Mouse (Mus musculus) neural tube, embryonic 14.5 days (tissue): ENCODE measurements at regions not wholly inside any gene's neighbourhood (a gene's known extent, or its start where the extent isn't known, plus 50 kb on each side); places are given as distances from the start of the nearest gene placed in this dataset.

ENCODE experiments used
- ATAC-seq: fragments of 200-750 bp; cut with Nextera tagmentation; 2 replicates; pipeline ENCODE4 v1.8.0; 2017; ENCODE audit warnings: low read depth, mild to moderate bottlenecking, moderate TSS enrichment, moderate library complexity
- H3K27ac ChIP-seq: fragments of 300-500 bp; sonication (generic); 2 replicates; pipeline ENCODE4 v1.5.1; 2014; ENCODE audit warnings: low read depth, mild to moderate bottlenecking, control low read depth, low read length, moderate library complexity, mixed read lengths
- H3K27me3 ChIP-seq: fragments of 300-500 bp; sonication (generic); 2 replicates; pipeline ENCODE4 v1.6.1; 2014; ENCODE audit warnings: low read length; ENCODE audit not compliant: control insufficient read depth, insufficient read depth
- H3K36me3 ChIP-seq: fragments of 300-500 bp; sonication (generic); 2 replicates; pipeline ENCODE4 v1.6.1; 2014; ENCODE audit warnings: low read length, mixed read lengths; ENCODE audit not compliant: control insufficient read depth, insufficient read depth
- H3K4me1 ChIP-seq: fragments of 300-500 bp; sonication (generic); 2 replicates; pipeline ENCODE4 v1.6.1; 2014; ENCODE audit warnings: low read length; ENCODE audit not compliant: control insufficient read depth, insufficient read depth
- H3K4me2 ChIP-seq: fragments of 300-500 bp; sonication (generic); 2 replicates; pipeline ENCODE4 v1.6.1; 2014; ENCODE audit warnings: mild to moderate bottlenecking, low read depth, low read length, control low read depth
- H3K4me3 ChIP-seq: fragments of 300-500 bp; sonication (generic); 2 replicates; pipeline ENCODE4 v1.5.1; 2014; ENCODE audit warnings: low read depth, low read length, control low read depth, mixed read lengths
- H3K9ac ChIP-seq: fragments of 300-500 bp; sonication (generic); replicated peaks from 2 replicates; pipeline ENCODE4 v1.6.1; 2014; ENCODE audit warnings: low read depth, mild to moderate bottlenecking, control low read depth, low read length, mixed read lengths
- H3K9me3 ChIP-seq: fragments of 300-500 bp; sonication (generic); 2 replicates; pipeline ENCODE4 v1.6.1; 2016; ENCODE audit warnings: low read length; ENCODE audit not compliant: control insufficient read depth
- WGBS: fragments of 180-500 bp; shearing (Covaris S2); extraction: QIAGEN DNeasy Blood & Tissue Kit; methylation state at CpG from one replicate; pipeline ENCODE4 v1.1.7; 2014; 5-methylcytosine and 5-hydroxymethylcytosine counted together

DNA sequence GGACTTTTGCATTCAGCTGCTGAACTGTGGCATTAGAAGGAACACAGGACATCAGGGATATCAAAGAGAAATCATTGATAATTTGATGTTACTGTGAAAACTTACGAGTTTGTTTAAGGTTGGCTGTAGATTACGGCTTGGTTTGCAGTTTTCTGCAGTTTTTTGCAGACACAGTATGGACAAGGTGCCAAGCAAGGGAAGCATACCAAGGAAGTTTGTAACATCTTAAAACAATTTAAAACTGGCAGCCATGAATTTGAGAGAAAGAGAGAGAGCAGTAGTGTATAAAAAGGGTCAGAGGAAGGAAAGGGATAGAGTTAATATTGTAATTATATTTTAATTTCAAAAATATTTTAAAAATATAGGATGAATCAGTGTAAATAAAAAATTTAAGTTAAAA, 453.4 kb upstream of the Adamts5 start:
- H3K9me3 ChIP-seq, result no peaks in the 10 kb centered on the region
- H3K4me3 ChIP-seq, result no peak overlapping the region
- ATAC-seq, result no peak
- H3K9ac ChIP-seq, result no peak overlapping the region
- 88% methylated on average over 2 of the region's 2 CpGs for WGBS
- no peak overlapping the region for H3K4me2 ChIP-seq
- no peak overlapping the region for H3K27ac ChIP-seq
- no peaks in the 10 kb centered on the region for H3K4me1 ChIP-seq
- no peaks in the 10 kb centered on the region for H3K27me3 ChIP-seq
- H3K36me3 ChIP-seq, result no peaks in the 10 kb centered on the region

DNA sequence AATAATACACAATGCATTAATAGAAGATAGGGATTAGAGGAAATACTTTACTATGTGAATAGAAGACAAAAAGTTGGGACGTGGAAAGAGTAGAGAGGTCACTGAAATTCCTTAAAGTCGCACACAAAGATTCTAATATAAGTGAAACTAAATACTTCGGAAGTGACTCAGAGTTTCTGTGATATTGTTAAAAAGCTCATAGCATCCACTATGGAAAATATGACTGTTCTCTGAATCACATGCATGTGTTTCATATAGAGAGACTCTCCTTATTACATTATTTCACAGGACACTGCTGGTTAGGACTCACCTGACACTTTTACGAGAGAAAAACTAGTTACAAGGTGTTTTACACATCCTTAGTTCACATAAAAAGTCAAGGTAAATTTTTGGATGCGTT, 446.1 kb upstream of the Adamts5 start:
- Histone ChIP-seq H3K9me3 (no peaks in the 10 kb centered on the region), H3K27me3 (no peaks in the 10 kb centered on the region), H3K36me3 (no peaks in the 10 kb centered on the region), H3K4me3 (no peak overlapping the region), H3K4me2 (no peak overlapping the region), H3K4me1 (no peaks in the 10 kb centered on the region), H3K9ac (no peak overlapping the region), H3K27ac (no peak overlapping the region)
- ATAC-seq, result no peak
- 90% methylated on average over 5 of the region's 5 CpGs for WGBS

- no peak overlapping the region for H3K4me3 ChIP-seq
- H3K4me2 ChIP-seq, result no peak overlapping the region
- whole genome bisulfite sequencing, result 66% methylated on average over 3 of the region's 3 CpGs
- no peaks in the 10 kb centered on the region for H3K36me3 ChIP-seq
- no peaks in the 10 kb centered on the region for H3K27me3 ChIP-seq
- H3K9me3 ChIP-seq, result no peaks in the 10 kb centered on the region
- no peak overlapping the region for H3K27ac ChIP-seq
- H3K9ac ChIP-seq, result no peak overlapping the region
- ATAC-seq, result no peak
- no peaks in the 10 kb centered on the region for H3K4me1 ChIP-seq
Measured at GRCm38 (mm10) chr16:86346916-86347315, 445.3 kb upstream of the Adamts5 start.

DNA sequence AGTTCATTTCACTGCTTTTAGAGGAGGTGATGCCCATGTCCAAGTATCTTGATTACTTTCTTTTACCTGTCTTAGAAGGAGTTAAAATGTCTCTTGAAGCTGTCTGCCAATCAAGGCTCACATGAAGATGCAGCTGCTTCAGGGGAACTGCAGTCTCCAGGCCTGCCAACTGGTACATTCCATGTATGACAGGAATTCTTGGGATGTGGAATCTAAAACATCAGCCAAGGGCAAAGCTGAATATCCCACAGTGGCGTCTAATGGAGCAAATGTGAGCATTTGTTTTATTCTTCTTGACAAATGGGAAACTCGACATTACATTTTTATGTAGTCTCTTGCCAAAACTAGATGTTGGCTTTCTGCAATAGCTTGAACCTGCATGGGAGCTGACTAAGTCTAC, 438.7 kb upstream of the Adamts5 start:
- no peak for ATAC-seq
- H3K4me3 ChIP-seq, result no peak overlapping the region
- H3K4me2 ChIP-seq, result no peak overlapping the region
- no peak overlapping the region for H3K27ac ChIP-seq
- no peaks in the 10 kb centered on the region for H3K36me3 ChIP-seq
- no peaks in the 10 kb centered on the region for H3K4me1 ChIP-seq
- no peak overlapping the region for H3K9ac ChIP-seq
- H3K9me3 ChIP-seq, result no peaks in the 10 kb centered on the region
- WGBS, result 94% methylated on average over 2 of the region's 2 CpGs
- no peaks in the 10 kb centered on the region for H3K27me3 ChIP-seq

GRCm38 (mm10) chr16:86325406-86325805, 423.8 kb upstream of the Adamts5 start:
- no peaks in the 10 kb centered on the region for H3K9me3 ChIP-seq
- H3K9ac ChIP-seq, result no peak overlapping the region
- no peak overlapping the region for H3K4me3 ChIP-seq
- no peaks in the 10 kb centered on the region for H3K36me3 ChIP-seq
- WGBS, result 89% methylated on average over 2 of the region's 2 CpGs
- no peaks in the 10 kb centered on the region for H3K4me1 ChIP-seq
- no peaks in the 10 kb centered on the region for H3K27me3 ChIP-seq
- ATAC-seq, result no peak
- H3K4me2 ChIP-seq, result no peak overlapping the region
- H3K27ac ChIP-seq, result no peak overlapping the region

- H3K36me3 ChIP-seq, result no peaks in the 10 kb centered on the region
- no peaks in the 10 kb centered on the region for H3K9me3 ChIP-seq
- no peak overlapping the region for H3K4me3 ChIP-seq
- no peaks in the 10 kb centered on the region for H3K27me3 ChIP-seq
- WGBS, result 17% methylated on average over 2 of the region's 2 CpGs
- H3K9ac ChIP-seq, result no peak overlapping the region
- H3K27ac ChIP-seq, result no peak overlapping the region
- no peak for ATAC-seq
- no peak overlapping the region for H3K4me2 ChIP-seq
- no peaks in the 10 kb centered on the region for H3K4me1 ChIP-seq
Measured at GRCm38 (mm10) chr16:86318898-86319297, 417.3 kb upstream of the Adamts5 start.

DNA sequence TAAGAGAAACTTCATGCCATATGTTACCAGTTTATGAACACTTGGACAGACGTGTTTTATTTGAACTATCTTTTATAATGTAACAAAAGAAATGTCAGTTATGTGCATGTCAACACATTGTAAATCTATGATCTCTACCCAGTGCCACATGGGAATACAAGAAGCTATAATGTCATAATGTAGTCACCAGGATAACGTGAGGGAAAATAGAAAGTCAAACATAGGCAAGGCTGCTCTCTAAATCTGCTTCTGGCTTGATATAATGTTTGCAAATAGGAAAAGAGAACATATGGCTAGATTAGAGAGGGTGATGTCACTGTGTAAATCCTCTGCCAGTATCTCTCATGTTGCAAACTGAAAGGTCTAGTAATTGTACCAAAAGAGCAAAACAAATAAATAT, 408.1 kb upstream of the Adamts5 start:
- Histone ChIP-seq H3K27ac (no peak overlapping the region), H3K9ac (no peak overlapping the region), H3K4me3 (no peak overlapping the region), H3K9me3 (no peaks in the 10 kb centered on the region), H3K4me2 (no peak overlapping the region), H3K27me3 (no peaks in the 10 kb centered on the region), H3K36me3 (no peaks in the 10 kb centered on the region), H3K4me1 (no peaks in the 10 kb centered on the region)
- WGBS, result 61% methylated on average over 2 of the region's 2 CpGs
- ATAC-seq, result no peak

GRCm38 (mm10) chr16:86303869-86304268, 402.2 kb upstream of the Adamts5 start:
- Histone ChIP-seq H3K9me3 (no peaks in the 10 kb centered on the region), H3K4me2 (no peak overlapping the region), H3K36me3 (no peaks in the 10 kb centered on the region), H3K4me3 (no peak overlapping the region), H3K4me1 (no peaks in the 10 kb centered on the region), H3K27me3 (no peaks in the 10 kb centered on the region), H3K9ac (no peak overlapping the region), H3K27ac (no peak overlapping the region)
- ATAC-seq, result no peak
- 91% methylated on average over 2 of the region's 2 CpGs for WGBS

DNA sequence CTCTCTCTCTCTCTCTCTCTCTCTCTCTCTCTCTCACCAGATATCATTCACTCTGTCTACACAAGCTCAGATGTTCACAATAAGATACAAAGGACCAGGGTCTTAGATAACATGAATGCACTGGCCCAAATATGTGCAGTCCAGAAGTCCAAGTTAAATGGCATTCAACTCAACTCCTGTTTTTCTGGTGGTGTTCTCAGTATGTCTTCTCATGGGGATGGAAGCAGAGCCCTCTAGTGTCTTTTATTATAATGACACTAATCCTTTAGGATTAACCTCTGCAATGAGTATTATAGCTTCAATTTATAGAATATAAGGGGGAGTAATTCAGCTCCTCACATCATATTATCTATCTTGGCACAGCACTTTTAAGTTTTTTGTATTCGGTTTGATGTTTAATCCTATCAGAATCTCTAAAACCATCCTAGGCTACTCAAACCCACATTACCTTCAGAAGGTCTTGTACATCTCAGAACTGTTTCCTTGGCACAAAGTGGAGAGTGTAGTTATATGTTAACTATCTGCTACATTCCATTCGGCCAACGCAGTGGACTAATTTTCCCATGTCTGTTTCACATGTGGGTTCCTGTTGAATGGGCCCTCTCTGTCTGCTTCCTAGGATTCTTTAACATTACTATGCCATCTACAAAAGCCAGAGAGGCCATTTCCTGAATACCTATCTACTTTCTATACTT, 401.0 kb upstream of the Adamts5 start:
- Histone ChIP-seq H3K36me3 (no peaks in the 10 kb centered on the region), H3K27ac (no peak overlapping the region), H3K4me3 (no peak overlapping the region), H3K4me2 (no peak overlapping the region), H3K9me3 (no peaks in the 10 kb centered on the region), H3K9ac (no peak overlapping the region), H3K27me3 (no peaks in the 10 kb centered on the region), H3K4me1 (no peaks in the 10 kb centered on the region)
- peak; percentile 63; the same call in 1 of the 2 replicates for ATAC-seq
- 73% methylated on average over 3 of the region's 3 CpGs for WGBS
